Mouse (Mus musculus) limb, embryonic 11.5 days (tissue): ENCODE data around the gene Atp5mpl. TPM values are rescaled to one million over a fixed set of nuclear protein-coding genes. Genes with fewer than 3 reads are reported as not detected.
A peak's percentile ranks its signal among the peaks of the same experiment; 100 is the strongest.

Experiments
- ATAC-seq: fragments of 200-750 bp; cut with Nextera tagmentation; 2 replicates; pipeline ENCODE4 v1.8.0; 2017; ENCODE audit warnings: low read depth; ENCODE audit not compliant: insufficient number of reproducible peaks, low FRiP score, low TSS enrichment
- DNase-seq: peaks from one replicate; pipeline ENCODE4 v3.0.0-alpha.2; 2015; ENCODE audit warnings: low spot score
- H3K27ac ChIP-seq: fragments of 300-500 bp; sonication (generic); replicated peaks from 2 replicates; pipeline ENCODE4 v1.5.1; 2014; ENCODE audit warnings: low read depth, mild to moderate bottlenecking, low read length
- H3K27me3 ChIP-seq: fragments of 300-500 bp; sonication (generic); 2 replicates; pipeline ENCODE4 v1.6.1; 2014; ENCODE audit warnings: mild to moderate bottlenecking, low read length, mixed read lengths; ENCODE audit not compliant: control insufficient read depth, insufficient read depth
- H3K36me3 ChIP-seq: fragments of 300-500 bp; sonication (generic); 2 replicates; pipeline ENCODE4 v1.6.1; 2014; ENCODE audit warnings: mild to moderate bottlenecking, low read length, moderate library complexity, mixed read lengths; ENCODE audit not compliant: control insufficient read depth, insufficient read depth
- H3K4me1 ChIP-seq: fragments of 300-500 bp; sonication (generic); 2 replicates; pipeline ENCODE4 v1.6.1; 2014; ENCODE audit warnings: low read length, mixed read lengths; ENCODE audit not compliant: control insufficient read depth, insufficient read depth
- H3K4me2 ChIP-seq: fragments of 300-500 bp; sonication (generic); 2 replicates; pipeline ENCODE4 v1.6.1; 2014; ENCODE audit warnings: low read depth, mild to moderate bottlenecking, moderate library complexity; ENCODE audit not compliant: severe bottlenecking
- H3K4me3 ChIP-seq: fragments of 300-500 bp; sonication (generic); 2 replicates; pipeline ENCODE4 v1.5.1; 2014; ENCODE audit warnings: low read depth, low read length
- H3K9ac ChIP-seq: fragments of 300-500 bp; sonication (generic); 2 replicates; pipeline ENCODE4 v1.6.1; 2014; ENCODE audit warnings: mild to moderate bottlenecking, low read length
- H3K9me3 ChIP-seq: fragments of 300-500 bp; sonication (generic); 2 replicates; pipeline ENCODE4 v1.6.1; 2016; ENCODE audit warnings: low read length; ENCODE audit not compliant: control insufficient read depth
- WGBS: fragments of 180-500 bp; shearing (Covaris S2); extraction: QIAGEN DNeasy Blood & Tissue Kit; methylation state at CpG from one replicate; pipeline ENCODE4 v1.1.7; 2014; 5-methylcytosine and 5-hydroxymethylcytosine counted together
- polyA plus RNA-seq: library from polyadenylated mRNA; unstranded; fragments of >200 nt; fragmentation: Nextera tagmentation; extraction: Ambion mirVana; gene quantifications from 2 replicates; pipeline ENCODE4 v1.2.1, GENCODE M21; 2014

Atp5mpl gene
- polyA plus RNA-seq, 1 experiment from 2014 or later: 670 TPM

GRCm38 (mm10) chr12:111932513-111932912 lies 34.3 kb downstream of the Atp5mpl start:
- DNase-seq (no peak), ATAC-seq (no peak)
- H3K9ac ChIP-seq: no peak overlapping the region
- 73% methylated on average over 3 of the region's 3 CpGs for WGBS
- H3K27me3 ChIP-seq: no peaks in the 10 kb centered on the region
- no peak overlapping the region for H3K27ac ChIP-seq
- no peaks in the 10 kb centered on the region for H3K36me3 ChIP-seq
- H3K4me1 ChIP-seq: peaks cover 15% of the 10 kb centered on the region
- H3K4me2 ChIP-seq: no peak overlapping the region
- no peaks in the 10 kb centered on the region for H3K9me3 ChIP-seq
- no peak overlapping the region for H3K4me3 ChIP-seq

DNA sequence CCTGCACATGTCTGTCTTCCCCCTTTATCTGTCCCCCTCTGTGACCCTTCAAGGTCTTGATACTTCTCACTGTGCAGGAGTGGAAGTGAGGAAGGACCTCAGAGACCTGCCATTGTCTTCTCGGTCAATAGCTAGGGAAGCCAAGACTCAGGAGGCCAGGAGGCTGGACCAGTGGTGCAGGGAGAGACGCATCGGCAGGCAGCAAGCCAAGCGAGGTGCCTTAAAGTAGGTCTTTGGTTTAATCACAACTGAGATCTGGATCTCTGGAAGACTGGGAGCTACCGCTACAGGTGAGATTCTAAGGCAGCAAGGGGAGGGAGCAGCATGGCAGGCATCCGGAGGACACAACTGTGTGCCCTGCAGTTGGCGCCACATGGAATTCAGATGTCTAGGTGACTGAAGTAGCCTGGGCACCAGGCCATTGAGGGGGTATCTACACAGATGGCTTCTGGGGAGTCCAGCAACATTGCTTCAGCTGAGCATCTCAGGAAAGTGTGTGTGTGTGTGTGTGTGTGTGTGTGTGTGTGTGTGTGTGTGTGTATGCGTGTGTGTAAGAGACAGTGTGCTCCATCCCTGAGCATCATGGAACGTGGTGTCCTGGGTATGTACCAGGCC lies 35.3 kb downstream of the Atp5mpl start:
- no peak overlapping the region for H3K27ac ChIP-seq
- DNase-seq (no peak), ATAC-seq (no peak)
- WGBS: 87% methylated on average over 9 of the region's 9 CpGs
- peaks cover 7% of the 10 kb centered on the region for H3K4me1 ChIP-seq
- H3K4me3 ChIP-seq: no peak overlapping the region
- no peak overlapping the region for H3K4me2 ChIP-seq
- H3K9ac ChIP-seq: no peak overlapping the region
- H3K36me3 ChIP-seq: no peaks in the 10 kb centered on the region
- no peaks in the 10 kb centered on the region for H3K9me3 ChIP-seq
- H3K27me3 ChIP-seq: no peaks in the 10 kb centered on the region

GRCm38 (mm10) chr12:111928411-111928966 lies 38.3 kb downstream of the Atp5mpl start:
- Histone ChIP-seq H3K9me3 (no peaks in the 10 kb centered on the region), H3K9ac (no peak overlapping the region), H3K4me3 (no peak overlapping the region), H3K27me3 (no peaks in the 10 kb centered on the region), H3K27ac (no peak overlapping the region), H3K4me2 (no peak overlapping the region), H3K36me3 (no peaks in the 10 kb centered on the region), H3K4me1 (peaks cover 6% of the 10 kb centered on the region; the same call in 1 of the 2 replicates)
- no peak for DNase-seq
- ATAC-seq: no peak
- WGBS: 75% methylated on average over 18 of the region's 18 CpGs

- DNase-seq: no peak
- Histone ChIP-seq H3K4me1 (peaks cover 5% of the 10 kb centered on the region; the same call in 1 of the 2 replicates), H3K9ac (no peak overlapping the region), H3K4me2 (no peak overlapping the region), H3K27ac (no peak overlapping the region), H3K27me3 (no peaks in the 10 kb centered on the region), H3K36me3 (no peaks in the 10 kb centered on the region), H3K4me3 (no peak overlapping the region), H3K9me3 (no peaks in the 10 kb centered on the region)
- no peak for ATAC-seq
- 80% methylated on average over 1 of the region's 1 CpGs for WGBS
These were observed 39.4 kb downstream of the Atp5mpl start for GRCm38 (mm10) chr12:111927338-111927737.

DNA sequence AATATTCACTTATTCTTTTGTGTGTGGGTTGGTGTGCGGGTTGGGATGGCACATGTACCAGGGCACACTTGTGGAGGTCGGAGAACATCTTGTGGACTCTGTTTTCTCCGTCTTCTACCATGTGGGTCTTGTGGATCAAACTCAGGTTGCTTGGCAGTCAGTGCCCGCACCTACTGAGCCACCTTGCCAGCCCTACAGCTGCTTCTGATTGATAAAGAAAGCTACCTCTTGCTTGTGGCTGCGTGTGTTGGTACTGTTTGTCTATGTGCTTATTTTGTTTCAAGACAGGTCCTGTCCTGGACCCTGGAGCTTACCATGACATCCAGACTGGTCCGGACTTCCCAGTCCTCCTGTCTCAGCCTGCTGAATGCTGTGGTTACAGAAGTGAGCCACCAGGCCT lies 43.7 kb downstream of the Atp5mpl start:
- Histone ChIP-seq H3K27me3 (no peaks in the 10 kb centered on the region), H3K9me3 (no peaks in the 10 kb centered on the region), H3K27ac (no peak overlapping the region), H3K4me1 (0 out of 2 replicates have a peak, but pooled peaks cover 2% of the 10 kb centered on the region), H3K9ac (no peak overlapping the region), H3K4me3 (no peak overlapping the region), H3K36me3 (no peaks in the 10 kb centered on the region), H3K4me2 (no peak overlapping the region)
- ATAC-seq (no peak), DNase-seq (no peak)
- WGBS: 88% methylated on average over 6 of the region's 6 CpGs

DNA sequence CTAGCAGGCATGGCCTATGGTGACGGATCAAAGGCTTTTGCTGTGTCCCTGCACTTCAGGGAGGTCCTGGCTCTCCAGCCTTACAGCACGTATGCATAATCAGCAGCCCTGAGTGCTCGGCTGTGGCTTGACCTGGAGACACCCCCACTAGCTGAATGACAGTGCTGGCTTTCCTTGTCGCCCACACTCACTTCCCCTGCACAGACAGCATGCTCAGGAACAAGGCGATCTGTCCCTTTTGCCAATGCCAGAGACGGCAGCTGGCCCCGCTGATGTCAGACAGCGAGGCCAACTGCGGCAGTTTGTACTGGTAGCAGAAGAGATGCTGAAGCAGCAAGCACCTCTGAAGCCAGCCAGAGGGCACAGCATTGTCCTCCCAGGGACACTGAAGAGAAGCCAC lies 46.7 kb downstream of the Atp5mpl start:
- ATAC-seq (no peak), DNase-seq (no peak)
- no peak overlapping the region for H3K4me2 ChIP-seq
- H3K4me1 ChIP-seq: 0 out of 2 replicates have a peak, but pooled peaks cover 2% of the 10 kb centered on the region
- no peak overlapping the region for H3K27ac ChIP-seq
- no peak overlapping the region for H3K9ac ChIP-seq
- 49% methylated on average over 9 of the region's 9 CpGs for WGBS
- no peaks in the 10 kb centered on the region for H3K27me3 ChIP-seq
- H3K9me3 ChIP-seq: no peaks in the 10 kb centered on the region
- no peaks in the 10 kb centered on the region for H3K36me3 ChIP-seq
- H3K4me3 ChIP-seq: no peak overlapping the region

GRCm38 (mm10) chr12:111916514-111917217 lies 50.1 kb downstream of the Atp5mpl start:
- H3K4me3 ChIP-seq: no peak overlapping the region
- H3K27ac ChIP-seq: 0 out of 2 replicates have a peak overlapping the region, but pooled peaks have one; percentile 42
- H3K4me1 ChIP-seq: no peaks in the 10 kb centered on the region
- no peaks in the 10 kb centered on the region for H3K27me3 ChIP-seq
- WGBS: 67% methylated on average over 12 of the region's 12 CpGs
- no peak overlapping the region for H3K9ac ChIP-seq
- ATAC-seq: no peak
- no peaks in the 10 kb centered on the region for H3K9me3 ChIP-seq
- no peaks in the 10 kb centered on the region for H3K36me3 ChIP-seq
- H3K4me2 ChIP-seq: no peak overlapping the region
- DNase-seq: no peak

- H3K4me3 ChIP-seq: no peak overlapping the region
- H3K9ac ChIP-seq: no peak overlapping the region
- H3K9me3 ChIP-seq: no peaks in the 10 kb centered on the region
- no peak for DNase-seq
- no peak overlapping the region for H3K4me2 ChIP-seq
- H3K36me3 ChIP-seq: no peaks in the 10 kb centered on the region
- WGBS: 84% methylated on average over 6 of the region's 6 CpGs
- ATAC-seq: no peak
- H3K4me1 ChIP-seq: no peaks in the 10 kb centered on the region
- no peak overlapping the region for H3K27ac ChIP-seq
- H3K27me3 ChIP-seq: no peaks in the 10 kb centered on the region
These were observed 51.0 kb downstream of the Atp5mpl start for GRCm38 (mm10) chr12:111915781-111916180.
